Mouse (Mus musculus) C2C12 (cell line): ENCODE results near the gene Slc41a2. TPM values are rescaled to one million over a fixed set of nuclear protein-coding genes. Genes with fewer than 3 reads are reported as not detected.
A peak's percentile ranks its signal among the peaks of the same experiment; 100 is the strongest.

Experiments
- H3K27me3 ChIP-seq: one replicate; pipeline ENCODE4 v1.6.1; 2011; ENCODE audit not compliant: control insufficient read depth, insufficient read depth, insufficient read length
- H3K36me3 ChIP-seq: one replicate; pipeline ENCODE4 v1.6.1; 2011; ENCODE audit not compliant: control insufficient read depth, insufficient read depth
- H3K4me3 ChIP-seq: one replicate; pipeline ENCODE4 v1.5.1; 2011; ENCODE audit warnings: mild to moderate bottlenecking, control low read depth; ENCODE audit not compliant: poor library complexity, insufficient read depth, severe bottlenecking
- H3K79me2 ChIP-seq: one replicate; pipeline ENCODE4 v1.6.1; 2011; ENCODE audit not compliant: control insufficient read depth, insufficient read depth
- H3K79me3 ChIP-seq: one replicate; pipeline ENCODE4 v1.6.1; 2011; ENCODE audit warnings: low read depth, control low read depth
- H3ac ChIP-seq: one replicate; pipeline ENCODE3; 2011; ENCODE audit warnings: low read depth; ENCODE audit not compliant: control insufficient read depth, insufficient read length
- CEBPB ChIP-seq: IDR thresholded peaks from one replicate; pipeline ENCODE4 v1.6.1; 2011; ENCODE audit warnings: low read depth, mild to moderate bottlenecking, control low read depth, moderate library complexity
- CTCF ChIP-seq: IDR thresholded peaks from one replicate; pipeline ENCODE4 v1.5.1; 2011; ENCODE audit not compliant: control insufficient read depth, insufficient read depth, insufficient read length
- FOSL1 ChIP-seq: IDR thresholded peaks from one replicate; pipeline ENCODE4 v1.8.0; 2011; ENCODE audit warnings: mild to moderate bottlenecking, low read length; ENCODE audit not compliant: poor library complexity, insufficient read depth, severe bottlenecking
- MAX ChIP-seq: IDR thresholded peaks from one replicate; pipeline ENCODE4 v1.6.1; 2011; ENCODE audit warnings: mild to moderate bottlenecking, control low read depth
- MYOD1 ChIP-seq: IDR thresholded peaks from one replicate; pipeline ENCODE4 v1.6.1; 2011; ENCODE audit warnings: low read depth; ENCODE audit not compliant: control insufficient read depth, insufficient read length
- MYOG ChIP-seq: IDR thresholded peaks from one replicate; pipeline ENCODE4 v1.6.1; 2011; ENCODE audit not compliant: control insufficient read depth, insufficient read length; ENCODE audit errors: extremely low read depth
- USF1 ChIP-seq: IDR thresholded peaks from one replicate; pipeline ENCODE4 v1.6.1; 2011; ENCODE audit warnings: low read depth, mild to moderate bottlenecking, control low read depth, moderate library complexity
- long read RNA-seq, 2 experiments: library from polyadenylated mRNA; unstranded; transcript quantifications; one replicate each; pipeline ENCODE4 v2.0.0; 2019 to 2020
- polyA plus RNA-seq: library from polyadenylated mRNA; unstranded; fragments of >200 nt; fragmentation: generic; extraction: Trizol; gene quantifications from one replicate; pipeline ENCODE4 v1.2.1, GENCODE M21; 2012; ENCODE audit warnings: missing spikeins

The Slc41a2 gene
- 6.5 TPM for polyA plus RNA-seq
- long read RNA-seq, experiment 1, full-length matches to known transcripts, result 1 of 8 reads
- long read RNA-seq, experiment 1, partial matches to known transcripts, result 7 of 8 reads
- long read RNA-seq, experiment 1, other reads (novel, unspliced or antisense), result 0 of 8 reads
- long read RNA-seq, experiment 2, full-length matches to known transcripts, result 37 of 61 reads
- long read RNA-seq, experiment 2, partial matches to known transcripts, result 4 of 61 reads
- long read RNA-seq, experiment 2, other reads (novel, unspliced or antisense), result 20 of 61 reads

- Histone ChIP-seq H3K79me3 (peaks cover 19% of the 10 kb centered on the region), H3K79me2 (peaks cover 47% of the 10 kb centered on the region), H3K27me3 (no peaks in the 10 kb centered on the region), H3K36me3 (peaks cover 4% of the 10 kb centered on the region), H3ac (peak within 1 kb of the TSS; percentile 82), H3K4me3 (peak within 1 kb of the TSS; percentile 60)
- no peak for TF ChIP-seq FOSL1
- no peak for TF ChIP-seq MYOG
- no peak for TF ChIP-seq CEBPB
- no peak for TF ChIP-seq MAX
- no peak for TF ChIP-seq USF1
- no peak for TF ChIP-seq CTCF
- no peak for TF ChIP-seq MYOD1
These were observed at the start of gene Slc41a2 for GRCm38 (mm10) chr10:83337159-83337951. TSS of gene Slc41a2 (minus strand) at chr10:83337882.

- Histone ChIP-seq H3ac (no peak overlapping the region), H3K4me3 (no peak overlapping the region), H3K79me2 (no peaks in the 10 kb centered on the region), H3K36me3 (peaks cover 28% of the 10 kb centered on the region), H3K27me3 (no peaks in the 10 kb centered on the region), H3K79me3 (no peaks in the 10 kb centered on the region)
- TF ChIP-seq FOSL1, result no peak
- TF ChIP-seq MAX, result no peak
- TF ChIP-seq CEBPB, result no peak
- TF ChIP-seq CTCF, result no peak
These were observed 47.7 kb upstream of the Slc41a2 start for GRCm38 (mm10) chr10:83385330-83385910.

- H3K79me2 ChIP-seq, result no peaks in the 10 kb centered on the region
- peaks cover 35% of the 10 kb centered on the region for H3K36me3 ChIP-seq
- no peak overlapping the region for H3ac ChIP-seq
- no peaks in the 10 kb centered on the region for H3K79me3 ChIP-seq
- no peak for TF ChIP-seq CTCF
- no peak for TF ChIP-seq MYOG
- TF ChIP-seq MAX, result no peak
- TF ChIP-seq MYOD1, result no peak
- no peak for TF ChIP-seq USF1
- TF ChIP-seq FOSL1, result no peak
- no peak for TF ChIP-seq CEBPB
- no peaks in the 10 kb centered on the region for H3K27me3 ChIP-seq
- H3K4me3 ChIP-seq, result no peak overlapping the region
These were observed 47.0 kb upstream of the Slc41a2 start for GRCm38 (mm10) chr10:83384456-83385215.

GRCm38 (mm10) chr10:83383863-83384262 lies 46.2 kb upstream of the Slc41a2 start:
- H3ac ChIP-seq, result no peak overlapping the region
- TF ChIP-seq USF1 (no peak), FOSL1 (no peak)

GRCm38 (mm10) chr10:83382988-83383387 lies 45.3 kb upstream of the Slc41a2 start:
- no peaks in the 10 kb centered on the region for H3K27me3 ChIP-seq
- no peak overlapping the region for H3K4me3 ChIP-seq
- TF ChIP-seq MAX, result no peak
- no peak for TF ChIP-seq MYOD1
- no peak for TF ChIP-seq CTCF
- TF ChIP-seq FOSL1, result no peak
- no peak for TF ChIP-seq MYOG
- no peak for TF ChIP-seq USF1
- no peak for TF ChIP-seq CEBPB
- H3K79me3 ChIP-seq, result no peaks in the 10 kb centered on the region
- H3K79me2 ChIP-seq, result no peaks in the 10 kb centered on the region
- no peak overlapping the region for H3ac ChIP-seq
- H3K36me3 ChIP-seq, result peaks cover 48% of the 10 kb centered on the region

More at GRCm38 (mm10) chr10:83383863-83384262, 46.2 kb upstream of the Slc41a2 start:
- Histone ChIP-seq H3K4me3 (no peak overlapping the region), H3K27me3 (no peaks in the 10 kb centered on the region), H3K36me3 (peaks cover 42% of the 10 kb centered on the region), H3K79me2 (no peaks in the 10 kb centered on the region), H3K79me3 (no peaks in the 10 kb centered on the region)
